Mouse (Mus musculus): ENCODE data around the gene Leap2.

- TF ChIP-seq CTCF (IDR thresholded peaks at IDR 0.05; ENCODE audit: insufficient read depth, low read length): peak; percentile 34; the same call in 1 of the 2 replicates
- no peak for TF ChIP-seq POLR2A (IDR thresholded peaks at IDR 0.05; ENCODE audit: borderline replicate concordance, extremely low read depth, low read depth, low read length)
Observed at GRCm38 (mm10) chr11:53457372-53457954, 34.5 kb upstream of the Leap2 start.
